Mouse (Mus musculus): ENCODE measurements around the gene Chd3.
"Not testable (repeated sequence)": the region's sequence is repeated elsewhere in the genome, so short reads cannot be mapped to it uniquely, and the experiment has no call there.

The Chd3 gene

GRCm38 (mm10) chr11:69318000-69318399 lies 51.2 kb downstream of the Chd3 start:
- DNase-seq = not testable (repeated sequence)

GRCm38 (mm10) chr11:69316361-69316760 lies 52.8 kb downstream of the Chd3 start:
- DNase-seq = no peak

- no peak for DNase-seq
Measured at GRCm38 (mm10) chr11:69311266-69311665, 57.9 kb downstream of the Chd3 start.

GRCm38 (mm10) chr11:69306039-69306438 lies 63.2 kb downstream of the Chd3 start:
- DNase-seq = no peak

GRCm38 (mm10) chr11:69305291-69305690 lies 63.9 kb downstream of the Chd3 start:
- no peak for DNase-seq

- DNase-seq = no peak
Measured at GRCm38 (mm10) chr11:69302817-69303216, 66.4 kb downstream of the Chd3 start.

GRCm38 (mm10) chr11:69298231-69298630 lies 71.0 kb downstream of the Chd3 start:
- no peak for DNase-seq

- no peak for DNase-seq
Measured at GRCm38 (mm10) chr11:69297799-69298198, 71.4 kb downstream of the Chd3 start.

- DNase-seq = no peak
Measured at GRCm38 (mm10) chr11:69295286-69295685, 73.9 kb downstream of the Chd3 start.

Measured in kidney, adult 11 months (tissue).